Mouse (Mus musculus): ENCODE data around the gene Nmrk2.

GRCm38 (mm10) chr10:81174617-81175344 lies 27.1 kb downstream of the Nmrk2 start:
- peak; percentile 100 for TF ChIP-seq CTCF (IDR thresholded peaks at IDR 0.05; ENCODE audit: insufficient read depth, low read length)
- peak; percentile 41; the same call in 1 of the 2 replicates for TF ChIP-seq POLR2A (IDR thresholded peaks at IDR 0.05; ENCODE audit: borderline replicate concordance, extremely low read depth, low read depth, low read length)

All from lung, adult 2 months (tissue).